Mouse (Mus musculus) forebrain, embryonic 14.5 days (tissue): ENCODE data around the gene Ddr2. TPM values are rescaled to one million over a fixed set of nuclear protein-coding genes. Genes with fewer than 3 reads are reported as not detected.

Experiments
- ATAC-seq: fragments of 200-750 bp; cut with Nextera tagmentation; 2 replicates; pipeline ENCODE4 v1.8.0; 2017; ENCODE audit warnings: mild to moderate bottlenecking, moderate library complexity
- DNase-seq: peaks from one replicate; pipeline ENCODE4 v3.0.0-alpha.2; 2015; ENCODE audit warnings: low spot score
- H3K27ac ChIP-seq: fragments of 300-500 bp; sonication (generic); 2 replicates; pipeline ENCODE4 v1.5.1; 2014; ENCODE audit warnings: low read depth, mild to moderate bottlenecking, control low read depth, low read length, moderate library complexity
- H3K27me3 ChIP-seq: fragments of 300-500 bp; sonication (generic); replicated peaks from 2 replicates; pipeline ENCODE4 v1.6.1; 2014; ENCODE audit warnings: low read length, control low read depth, mixed read lengths; ENCODE audit not compliant: control insufficient read depth, insufficient read depth
- H3K36me3 ChIP-seq: fragments of 300-500 bp; sonication (generic); 2 replicates; pipeline ENCODE4 v1.6.1; 2014; ENCODE audit warnings: low read length, control low read depth; ENCODE audit not compliant: control insufficient read depth, insufficient read depth
- H3K4me1 ChIP-seq: fragments of 300-500 bp; sonication (generic); 2 replicates; pipeline ENCODE4 v1.6.1; 2014; ENCODE audit warnings: antibody characterized with exemption, low read length, control low read depth; ENCODE audit not compliant: control insufficient read depth, insufficient read depth
- H3K4me2 ChIP-seq: fragments of 300-500 bp; sonication (generic); 2 replicates; pipeline ENCODE4 v1.6.1; 2014; ENCODE audit warnings: mild to moderate bottlenecking, control low read depth, low read length
- H3K4me3 ChIP-seq: fragments of 300-500 bp; sonication (generic); 2 replicates; pipeline ENCODE4 v1.5.1; 2014; ENCODE audit warnings: low read depth, low read length, control low read depth
- H3K9ac ChIP-seq: fragments of 300-500 bp; sonication (generic); 2 replicates; pipeline ENCODE4 v1.6.1; 2014; ENCODE audit warnings: mild to moderate bottlenecking, low read length, control low read depth, moderate library complexity
- H3K9me3 ChIP-seq: fragments of 300-500 bp; sonication (generic); replicated peaks from 2 replicates; pipeline ENCODE4 v1.6.1; 2016; ENCODE audit warnings: low read length, control low read depth, mixed read lengths; ENCODE audit not compliant: control insufficient read depth
- WGBS: fragments of 180-500 bp; shearing (Covaris S2); extraction: QIAGEN DNeasy Blood & Tissue Kit; methylation state at CpG from one replicate; pipeline ENCODE4 v1.1.7; 2014; 5-methylcytosine and 5-hydroxymethylcytosine counted together
- polyA plus RNA-seq: library from polyadenylated mRNA; unstranded; fragments of >200 nt; fragmentation: Nextera tagmentation; extraction: Ambion mirVana; gene quantifications from 2 replicates; pipeline ENCODE4 v1.2.1, GENCODE M21; 2014

Gene Ddr2
- polyA plus RNA-seq, 1 experiment from 2014 or later = 4.7 TPM

DNA sequence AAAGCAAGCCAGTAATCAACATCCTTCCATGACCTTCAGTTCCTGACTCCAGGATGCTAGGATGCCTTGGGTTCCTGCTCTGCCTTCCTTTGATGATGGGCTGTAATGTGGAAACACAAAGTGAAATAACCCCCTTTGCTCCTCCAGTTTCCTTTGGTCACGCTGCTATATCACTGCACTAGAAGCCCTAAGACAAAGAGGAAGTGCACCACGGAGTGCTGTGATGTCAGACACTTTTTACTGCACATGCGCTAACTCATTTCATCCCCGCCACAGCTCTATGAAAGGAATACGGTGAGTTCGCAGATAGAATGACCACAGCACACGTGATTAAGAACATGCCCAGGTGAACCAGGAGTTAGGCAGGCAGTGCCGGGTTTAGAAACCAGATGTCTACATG is 36.8 kb downstream of the Ddr2 start:
- Histone ChIP-seq H3K4me3 (no peak overlapping the region), H3K27me3 (no peaks in the 10 kb centered on the region), H3K36me3 (no peaks in the 10 kb centered on the region), H3K9me3 (no peaks in the 10 kb centered on the region), H3K4me1 (no peaks in the 10 kb centered on the region), H3K4me2 (no peak overlapping the region), H3K27ac (no peak overlapping the region), H3K9ac (no peak overlapping the region)
- DNase-seq (no peak), ATAC-seq (no peak)
- 85% methylated on average over 8 of the region's 8 CpGs for WGBS

DNA sequence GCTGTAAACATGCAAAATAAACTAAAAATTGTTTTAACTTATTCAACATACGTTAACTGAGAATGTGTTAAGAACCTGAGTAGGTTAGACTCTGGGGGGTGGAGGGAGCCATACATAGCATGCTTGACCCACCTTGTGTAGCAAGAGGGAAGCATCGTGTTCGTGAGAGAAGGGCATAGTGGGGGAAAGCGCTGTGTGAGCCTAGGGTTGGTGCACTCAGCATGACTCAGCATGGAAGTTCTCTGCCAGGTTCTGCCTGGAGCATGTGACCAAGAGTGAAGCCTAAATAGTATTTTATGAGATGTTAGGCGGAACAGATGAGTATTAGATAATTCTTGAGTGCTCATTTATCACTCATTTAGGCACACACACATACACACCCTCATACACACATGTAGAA is 41.4 kb downstream of the Ddr2 start:
- Histone ChIP-seq H3K9ac (no peak overlapping the region), H3K36me3 (no peaks in the 10 kb centered on the region), H3K9me3 (no peaks in the 10 kb centered on the region), H3K4me3 (no peak overlapping the region), H3K27me3 (no peaks in the 10 kb centered on the region), H3K4me2 (no peak overlapping the region), H3K27ac (no peak overlapping the region), H3K4me1 (no peaks in the 10 kb centered on the region)
- 90% methylated on average over 5 of the region's 5 CpGs for WGBS
- ATAC-seq (no peak), DNase-seq (no peak)

DNA sequence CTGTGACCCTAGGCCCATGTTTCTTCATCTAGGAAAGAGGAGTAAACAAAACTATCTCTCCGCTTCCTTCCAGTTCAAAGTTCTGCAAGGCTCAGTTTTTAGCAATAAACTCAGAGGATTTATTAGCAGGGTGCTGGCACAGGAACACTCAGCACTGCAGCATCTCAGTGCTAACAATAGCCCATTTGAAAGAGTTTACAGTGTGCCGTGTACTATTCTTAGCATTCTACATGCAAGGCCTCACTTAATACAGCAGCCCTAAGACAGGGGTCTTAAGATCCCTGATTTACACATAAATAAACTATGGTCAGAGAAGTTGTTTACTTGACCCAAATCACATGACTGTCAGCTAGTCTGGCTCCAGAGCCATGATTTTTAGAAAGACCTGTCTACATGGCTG is 44.6 kb downstream of the Ddr2 start:
- Histone ChIP-seq H3K4me3 (no peak overlapping the region), H3K9ac (no peak overlapping the region), H3K9me3 (no peaks in the 10 kb centered on the region), H3K4me1 (no peaks in the 10 kb centered on the region), H3K4me2 (no peak overlapping the region), H3K27me3 (no peaks in the 10 kb centered on the region), H3K36me3 (no peaks in the 10 kb centered on the region), H3K27ac (no peak overlapping the region)
- DNase-seq = no peak
- 67% methylated on average over 2 of the region's 2 CpGs for WGBS
- ATAC-seq = no peak

DNA sequence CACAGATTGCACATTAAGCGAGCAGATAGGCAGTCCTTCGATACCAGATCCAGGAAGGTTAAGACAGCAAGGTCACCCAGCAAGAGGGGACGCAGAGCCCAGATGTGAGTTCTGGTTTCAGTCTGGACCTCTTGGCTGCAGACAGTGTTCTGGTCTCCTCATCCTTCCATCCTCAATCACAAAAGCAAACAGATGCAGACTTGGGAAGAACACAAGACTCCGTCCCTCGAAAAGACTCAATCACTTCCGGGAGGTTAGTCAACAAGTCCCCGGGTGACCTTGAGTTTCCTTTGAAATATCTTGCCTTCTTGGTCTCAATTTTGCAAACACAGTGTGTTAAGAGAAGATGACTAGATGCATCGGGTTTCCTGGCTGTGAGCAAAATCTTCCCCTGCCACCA is 45.6 kb downstream of the Ddr2 start:
- Histone ChIP-seq H3K9ac (no peak overlapping the region), H3K4me1 (no peaks in the 10 kb centered on the region), H3K27ac (no peak overlapping the region), H3K27me3 (no peaks in the 10 kb centered on the region), H3K36me3 (no peaks in the 10 kb centered on the region), H3K4me2 (no peak overlapping the region), H3K4me3 (no peak overlapping the region), H3K9me3 (no peaks in the 10 kb centered on the region)
- ATAC-seq (no peak), DNase-seq (no peak)
- WGBS = 92% methylated on average over 8 of the region's 8 CpGs

DNA sequence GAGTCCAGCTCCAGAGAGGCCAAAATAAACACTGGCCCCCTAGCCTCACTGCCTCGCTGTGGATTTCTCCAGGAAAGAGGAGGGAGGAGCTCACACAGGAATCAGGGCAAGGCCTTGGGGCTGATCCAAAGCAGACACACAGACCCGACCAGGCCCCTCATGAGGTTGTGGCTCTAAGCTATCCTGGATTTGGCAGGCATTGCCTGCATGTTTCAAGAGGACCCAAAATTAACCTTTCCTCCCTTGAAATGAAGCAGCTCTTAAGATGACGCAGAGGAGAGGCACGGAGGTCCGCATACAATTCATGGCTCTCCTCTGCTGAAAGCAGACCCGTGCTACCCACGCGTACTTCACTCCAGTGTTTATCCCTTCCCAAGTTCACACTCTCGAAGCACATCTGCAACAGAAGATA is 46.5 kb downstream of the Ddr2 start:
- no peak for ATAC-seq
- no peak overlapping the region for H3K4me2 ChIP-seq
- H3K4me1 ChIP-seq = no peaks in the 10 kb centered on the region
- H3K27me3 ChIP-seq = no peaks in the 10 kb centered on the region
- WGBS = 77% methylated on average over 9 of the region's 9 CpGs
- no peak for DNase-seq
- no peak overlapping the region for H3K4me3 ChIP-seq
- H3K36me3 ChIP-seq = no peaks in the 10 kb centered on the region
- H3K27ac ChIP-seq = no peak overlapping the region
- H3K9me3 ChIP-seq = no peaks in the 10 kb centered on the region
- H3K9ac ChIP-seq = no peak overlapping the region

DNA sequence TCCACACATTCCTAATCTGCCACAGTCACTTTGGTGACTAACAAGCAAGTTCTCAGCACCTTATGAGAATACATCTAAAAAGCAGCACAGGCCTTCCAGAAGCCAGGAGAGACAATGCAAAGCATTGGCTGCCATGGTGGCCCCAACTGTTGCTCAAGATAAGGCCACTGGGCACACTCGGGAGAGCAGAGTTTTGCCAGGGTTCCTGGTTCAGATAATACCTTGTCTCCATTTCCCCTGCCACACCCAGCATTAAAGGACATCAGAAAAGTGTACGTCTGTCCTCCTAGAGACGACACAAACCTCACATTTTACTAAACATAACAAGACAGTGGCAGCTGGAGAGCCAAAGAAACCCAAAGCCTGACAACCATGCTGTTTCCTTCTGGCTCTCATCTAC is 50.3 kb downstream of the Ddr2 start:
- Histone ChIP-seq H3K36me3 (no peaks in the 10 kb centered on the region), H3K27me3 (no peaks in the 10 kb centered on the region), H3K9ac (no peak overlapping the region), H3K27ac (no peak overlapping the region), H3K4me1 (no peaks in the 10 kb centered on the region), H3K9me3 (no peaks in the 10 kb centered on the region), H3K4me2 (no peak overlapping the region), H3K4me3 (no peak overlapping the region)
- DNase-seq = no peak
- WGBS = 93% methylated on average over 3 of the region's 3 CpGs
- no peak for ATAC-seq

DNA sequence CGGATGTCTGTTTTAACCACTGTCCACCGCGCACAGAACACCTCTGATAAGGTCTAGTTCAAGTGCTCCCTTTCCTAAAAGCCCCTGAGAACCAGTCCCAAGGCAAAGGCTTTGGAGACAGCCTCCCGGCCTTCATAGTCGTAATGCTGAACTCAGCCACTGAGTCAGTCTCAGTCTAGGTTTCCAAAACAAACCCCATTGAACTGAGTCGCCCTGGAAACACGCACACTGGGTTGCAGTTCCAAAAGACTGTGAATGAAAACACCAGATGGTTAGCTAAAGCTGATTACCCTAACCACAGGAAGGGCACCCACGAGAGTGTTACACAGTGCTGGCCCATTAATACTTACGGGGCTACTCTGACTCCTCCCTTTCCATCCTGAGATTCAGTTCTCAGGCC is 51.2 kb downstream of the Ddr2 start:
- no peaks in the 10 kb centered on the region for H3K9me3 ChIP-seq

DNA sequence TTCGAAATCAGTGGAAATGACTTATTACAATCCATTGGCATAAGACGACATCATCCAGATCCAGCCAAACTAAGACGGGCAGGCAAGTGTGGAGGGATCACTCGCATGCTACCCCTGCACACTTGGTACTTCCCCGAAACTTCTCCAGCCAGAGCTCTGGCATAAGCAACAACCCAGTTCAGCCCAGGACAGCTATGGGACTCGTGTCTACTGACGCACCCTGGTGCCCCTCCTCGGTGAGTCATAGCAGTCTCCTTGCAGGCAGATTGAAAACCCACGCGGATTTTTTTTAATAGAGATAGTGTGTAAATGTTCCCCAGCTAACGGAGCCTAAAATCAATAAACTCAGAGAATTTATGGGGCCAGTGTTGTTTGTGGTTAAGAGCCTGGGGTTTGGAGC is 52.5 kb downstream of the Ddr2 start:
- Histone ChIP-seq H3K27me3 (no peaks in the 10 kb centered on the region), H3K27ac (no peak overlapping the region), H3K36me3 (no peaks in the 10 kb centered on the region), H3K9ac (no peak overlapping the region), H3K4me1 (no peaks in the 10 kb centered on the region), H3K4me2 (no peak overlapping the region), H3K9me3 (no peaks in the 10 kb centered on the region), H3K4me3 (no peak overlapping the region)
- ATAC-seq (no peak), DNase-seq (no peak)
- 91% methylated on average over 11 of the region's 11 CpGs for WGBS

More for the DNA sequence above, 51.2 kb downstream of the Ddr2 start:
- 69% methylated on average over 9 of the region's 9 CpGs for WGBS
- Histone ChIP-seq H3K4me1 (no peaks in the 10 kb centered on the region), H3K9ac (no peak overlapping the region), H3K4me3 (no peak overlapping the region), H3K27ac (no peak overlapping the region), H3K27me3 (no peaks in the 10 kb centered on the region), H3K36me3 (no peaks in the 10 kb centered on the region), H3K4me2 (no peak overlapping the region)
- peak; percentile 14 for DNase-seq
- ATAC-seq = peak; percentile 46

DNA sequence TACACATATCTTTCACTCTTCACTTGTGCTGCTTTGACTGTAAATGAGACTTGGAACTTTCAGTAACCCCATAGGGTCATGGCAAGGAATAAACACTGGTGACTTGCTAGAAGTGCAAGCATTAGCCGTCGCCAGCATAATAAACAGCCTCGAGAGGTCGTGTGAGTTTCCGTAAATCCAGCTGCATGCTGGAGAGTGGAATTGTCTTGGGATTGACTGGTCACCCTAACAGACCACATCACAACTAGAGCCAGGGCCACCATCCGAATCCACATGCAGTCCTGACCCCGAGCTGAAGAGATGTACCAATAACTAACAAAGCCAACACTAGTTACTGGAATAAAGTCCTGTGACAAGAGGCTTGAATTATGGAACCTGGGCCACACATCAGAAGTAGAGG is 53.0 kb downstream of the Ddr2 start:
- no peaks in the 10 kb centered on the region for H3K27me3 ChIP-seq
- no peak for DNase-seq
- no peaks in the 10 kb centered on the region for H3K9me3 ChIP-seq
- H3K27ac ChIP-seq = no peak overlapping the region
- no peaks in the 10 kb centered on the region for H3K4me1 ChIP-seq
- H3K4me3 ChIP-seq = no peak overlapping the region
- ATAC-seq = no peak
- no peaks in the 10 kb centered on the region for H3K36me3 ChIP-seq
- 92% methylated on average over 7 of the region's 7 CpGs for WGBS
- H3K4me2 ChIP-seq = no peak overlapping the region
- H3K9ac ChIP-seq = no peak overlapping the region

DNA sequence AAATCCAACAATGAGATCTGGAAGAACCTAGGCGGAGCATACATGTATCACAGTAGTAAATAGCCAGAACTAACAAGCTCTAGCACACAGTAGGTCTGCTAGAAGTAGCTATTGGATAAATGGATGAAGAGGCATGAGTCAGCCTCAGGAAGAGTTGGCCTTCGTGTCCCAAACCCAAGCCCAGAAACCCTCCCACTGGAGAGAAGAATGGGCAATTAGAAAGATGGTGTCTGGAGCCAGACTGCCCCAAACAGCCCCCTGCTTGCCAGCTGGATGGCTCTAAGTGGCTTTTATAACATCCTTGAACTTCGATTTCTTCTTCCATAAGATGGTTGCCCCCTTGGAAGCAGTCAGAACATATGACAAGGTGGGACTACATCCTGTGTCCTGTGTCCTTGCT is 53.6 kb downstream of the Ddr2 start:
- Histone ChIP-seq H3K27ac (no peak overlapping the region), H3K27me3 (no peaks in the 10 kb centered on the region), H3K4me3 (no peak overlapping the region), H3K4me1 (no peaks in the 10 kb centered on the region), H3K9me3 (no peaks in the 10 kb centered on the region), H3K4me2 (no peak overlapping the region), H3K36me3 (no peaks in the 10 kb centered on the region), H3K9ac (no peak overlapping the region)
- WGBS = 83% methylated on average over 3 of the region's 3 CpGs
- ATAC-seq = no peak
- no peak for DNase-seq
